Mouse (Mus musculus) small intestine, adult 2 months (tissue): ENCODE data around the gene C2cd4a.

Experiments used
- CTCF ChIP-seq: fragments of 200-500 bp; IDR thresholded peaks from 2 replicates; pipeline ENCODE4 v1.5.1; 2012; ENCODE audit warnings: low read depth, mild to moderate bottlenecking, control low read depth, inconsistent platforms, low read length, moderate library complexity, mixed read lengths; ENCODE audit not compliant: insufficient replicate concordance, insufficient read length; ENCODE audit errors: extremely low read depth
- POLR2A ChIP-seq: fragments of 200-500 bp; IDR thresholded peaks from 2 replicates; pipeline ENCODE4 v1.6.1; 2012; ENCODE audit warnings: low read depth, mild to moderate bottlenecking, control low read depth, inconsistent platforms, low read length, moderate library complexity

DNA sequence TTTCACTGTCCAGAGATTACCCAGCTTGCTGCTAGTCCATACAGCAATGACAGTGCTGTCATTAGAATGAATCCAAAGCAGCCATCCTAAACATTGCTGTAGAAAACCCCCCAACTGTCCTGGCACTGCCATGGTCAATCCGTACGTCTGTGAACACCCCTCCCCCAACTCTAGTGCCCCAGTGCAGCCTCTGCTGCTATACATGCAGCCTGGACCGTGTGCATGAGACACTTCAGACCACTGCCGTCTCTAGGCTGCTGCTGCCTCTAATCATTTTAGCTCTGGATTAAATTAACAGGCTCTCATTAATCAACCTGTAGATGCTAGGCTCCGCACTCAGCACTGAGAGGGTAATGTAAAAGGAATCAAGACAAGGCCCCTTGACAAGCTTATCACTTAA is 25.1 kb downstream of the C2cd4a start:
- TF ChIP-seq POLR2A (no peak), CTCF (no peak)
